Mouse (Mus musculus): ENCODE measurements at regions not wholly inside any gene's neighbourhood (a gene's known extent, or its start where the extent isn't known, plus 50 kb on each side); places are given as distances from the start of the nearest gene placed in this dataset.

DNA sequence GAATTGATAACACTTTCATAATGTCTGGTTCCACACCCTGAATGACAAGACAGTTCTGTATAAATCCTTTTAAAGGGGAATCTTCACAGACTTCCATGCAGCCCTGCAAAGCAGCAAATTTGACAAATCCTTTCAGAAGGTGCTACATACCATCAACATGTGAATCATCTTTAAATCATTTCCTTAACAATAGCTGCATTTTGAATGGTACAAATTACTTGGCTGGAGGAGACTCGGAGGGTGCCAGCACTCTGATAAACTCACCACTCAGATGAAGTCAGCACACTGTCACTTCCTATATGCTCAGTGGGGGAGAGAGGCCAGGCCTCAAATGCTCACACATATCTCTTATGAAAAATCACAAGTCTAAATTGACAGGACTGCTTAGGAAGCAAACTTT, 386.1 kb downstream of the Efnb2 start:
- peak; percentile 43 for DNase-seq (ENCODE audit: low read depth)

DNA sequence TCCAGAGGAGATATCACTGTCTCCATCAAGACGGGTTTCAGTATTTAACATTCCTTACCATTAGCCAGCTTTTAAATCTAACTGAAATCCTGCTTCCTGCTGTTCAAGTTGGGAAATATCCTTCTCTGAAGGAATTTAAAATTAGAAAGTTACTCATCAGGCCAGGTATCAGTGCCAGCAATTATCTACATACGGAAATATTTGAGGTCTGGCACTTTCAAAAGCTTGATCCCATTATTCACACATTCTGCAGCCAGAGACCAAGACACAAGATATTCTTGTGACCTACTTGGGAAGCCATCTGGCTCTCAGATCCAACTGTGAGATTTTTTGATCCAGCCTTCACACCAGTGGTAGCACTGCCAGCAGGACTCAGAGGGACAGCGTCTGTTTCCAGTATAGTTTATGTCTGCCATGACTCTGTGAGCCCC, 386.8 kb downstream of the Efnb2 start:
- peak; percentile 63 for DNase-seq (ENCODE audit: low read depth)

DNA sequence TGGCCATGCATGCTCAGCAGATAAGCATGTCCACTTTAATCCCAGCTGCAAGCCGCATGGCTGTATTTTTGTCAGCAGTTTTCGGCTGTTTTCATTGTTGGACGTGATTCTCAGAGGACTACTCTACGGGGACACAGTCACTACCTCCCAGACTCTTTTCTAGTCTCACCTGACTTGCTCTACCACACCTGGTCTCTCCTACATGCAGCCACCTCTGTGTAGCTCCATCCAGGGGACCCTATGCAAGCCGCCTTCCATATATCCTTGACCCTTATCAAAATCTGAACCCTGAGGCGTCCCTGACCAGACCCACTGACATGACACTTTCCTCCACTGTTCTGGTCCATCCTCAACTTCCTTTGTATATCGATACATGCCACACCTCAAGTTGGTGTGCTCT, 402.2 kb downstream of the Efnb2 start:
- DNase-seq (ENCODE audit: low read depth), result no peak

DNA sequence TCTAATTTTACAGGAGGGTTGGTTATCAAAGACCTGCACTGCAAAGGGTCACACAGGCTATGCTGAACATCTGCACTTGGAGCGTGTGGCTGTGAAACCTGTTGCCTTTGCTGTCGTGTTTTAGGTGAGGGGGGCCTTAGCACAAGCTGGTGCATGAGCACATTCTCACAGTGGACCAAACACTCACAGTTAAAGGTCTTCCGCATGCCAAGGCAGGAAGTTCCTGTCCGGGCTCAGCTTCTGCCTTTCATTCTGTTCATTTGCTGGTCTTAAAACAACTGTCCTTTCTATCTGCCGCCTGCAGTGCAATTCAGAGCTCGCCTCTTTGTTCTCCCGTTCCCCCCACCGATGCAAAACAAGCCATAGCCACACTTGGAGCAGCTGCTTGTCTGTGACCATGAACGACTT, 402.8 kb downstream of the Efnb2 start:
- DNase-seq (ENCODE audit: low read depth), result no peak

DNA sequence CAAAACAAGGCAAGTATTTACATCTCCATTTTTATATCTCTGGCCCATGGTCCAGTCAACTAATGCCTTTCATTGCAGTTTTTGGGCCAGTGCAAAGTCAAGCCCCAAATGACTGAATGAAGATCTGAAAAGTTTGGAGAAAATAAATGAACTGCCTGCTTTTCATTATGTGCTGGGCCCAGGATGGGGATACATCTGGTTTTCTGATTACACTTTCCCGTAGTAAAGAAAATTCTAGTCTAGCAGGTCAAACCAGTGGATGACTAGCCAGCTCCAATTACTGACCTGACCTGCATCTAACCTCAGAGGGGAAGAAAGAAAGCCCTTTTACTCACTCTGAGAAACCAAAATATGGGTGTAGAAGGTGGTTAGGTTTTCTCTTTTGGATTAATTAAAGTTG, 404.7 kb downstream of the Efnb2 start:
- peak; percentile 18 for DNase-seq (ENCODE audit: low read depth)

DNA sequence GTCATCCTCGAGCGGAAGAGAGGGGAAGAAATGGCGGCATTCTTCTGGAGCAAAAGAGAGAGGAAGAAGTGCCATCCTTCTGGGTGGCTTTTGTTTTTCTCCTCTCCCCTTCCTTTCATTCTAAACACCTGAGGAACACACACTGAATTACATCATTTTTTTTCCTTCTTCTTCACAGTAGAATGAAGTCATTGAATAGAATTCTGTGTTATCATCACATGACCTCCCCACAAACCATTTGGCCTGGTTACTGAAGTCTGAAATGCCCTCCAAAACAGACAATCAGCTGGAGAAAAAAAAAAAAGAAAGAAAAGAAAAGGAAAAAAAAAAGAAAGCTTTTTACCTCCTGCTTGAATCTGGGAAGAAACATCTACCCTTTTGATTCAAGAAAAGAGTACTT, 406.6 kb downstream of the Efnb2 start:
- no peak for DNase-seq (ENCODE audit: low read depth)

DNA sequence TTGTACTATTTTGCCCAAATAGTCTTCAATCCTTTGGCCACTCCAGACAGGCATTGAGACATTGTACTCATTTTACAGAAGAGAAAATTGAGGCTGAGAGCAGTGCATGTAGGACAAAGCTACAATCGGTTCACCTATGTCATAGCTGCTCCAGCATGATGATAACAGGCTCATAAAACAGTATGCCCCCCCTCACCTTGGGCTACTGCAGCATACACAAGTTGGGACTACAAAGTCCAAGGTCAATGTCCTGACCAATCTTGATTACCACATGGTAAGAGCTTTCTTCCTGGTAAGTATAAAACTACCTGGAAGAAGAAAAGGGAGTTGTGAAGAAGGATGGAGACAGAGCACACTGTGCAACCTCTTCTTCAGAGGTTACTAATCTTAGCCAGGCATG, 416.4 kb downstream of the Efnb2 start:
- DNase-seq (ENCODE audit: low read depth), result no peak

DNA sequence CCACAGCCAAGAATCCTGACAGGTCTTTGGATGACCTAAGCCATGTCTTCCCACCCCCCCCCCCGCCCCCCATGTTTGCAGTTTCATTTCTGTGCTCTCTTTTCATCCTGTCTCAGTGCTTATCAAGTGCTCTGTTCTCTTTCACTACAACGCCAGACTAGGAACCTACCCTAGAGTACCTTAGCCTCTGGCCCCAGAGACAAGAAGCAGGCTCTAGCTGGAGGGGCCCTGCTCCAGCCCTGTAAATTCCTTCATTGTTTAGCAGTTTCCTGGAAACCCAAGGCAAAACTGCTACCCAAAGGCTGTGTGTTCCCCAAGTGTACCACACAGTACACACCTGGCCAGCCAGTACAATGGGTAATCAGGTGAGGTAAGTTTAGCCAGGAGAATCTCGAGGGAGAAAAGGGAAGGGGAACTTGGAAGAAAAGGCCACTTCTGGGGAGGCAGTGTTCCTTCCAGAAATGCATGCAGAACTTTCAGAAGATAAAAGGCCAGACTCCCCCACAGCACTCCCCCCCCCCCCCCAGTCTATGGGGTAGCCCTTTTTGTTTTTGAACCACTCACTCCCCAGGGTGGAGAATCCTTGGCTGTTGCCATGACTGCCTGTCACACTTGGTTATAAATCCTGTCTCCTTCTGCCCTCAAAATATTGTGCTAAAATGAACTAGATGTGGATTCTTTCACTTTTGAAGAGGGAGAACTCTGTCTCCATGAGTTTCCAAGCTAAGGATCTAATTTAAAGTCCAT, 419.1 kb downstream of the Efnb2 start:
- DNase-seq (ENCODE audit: low read depth), result no peak

DNA sequence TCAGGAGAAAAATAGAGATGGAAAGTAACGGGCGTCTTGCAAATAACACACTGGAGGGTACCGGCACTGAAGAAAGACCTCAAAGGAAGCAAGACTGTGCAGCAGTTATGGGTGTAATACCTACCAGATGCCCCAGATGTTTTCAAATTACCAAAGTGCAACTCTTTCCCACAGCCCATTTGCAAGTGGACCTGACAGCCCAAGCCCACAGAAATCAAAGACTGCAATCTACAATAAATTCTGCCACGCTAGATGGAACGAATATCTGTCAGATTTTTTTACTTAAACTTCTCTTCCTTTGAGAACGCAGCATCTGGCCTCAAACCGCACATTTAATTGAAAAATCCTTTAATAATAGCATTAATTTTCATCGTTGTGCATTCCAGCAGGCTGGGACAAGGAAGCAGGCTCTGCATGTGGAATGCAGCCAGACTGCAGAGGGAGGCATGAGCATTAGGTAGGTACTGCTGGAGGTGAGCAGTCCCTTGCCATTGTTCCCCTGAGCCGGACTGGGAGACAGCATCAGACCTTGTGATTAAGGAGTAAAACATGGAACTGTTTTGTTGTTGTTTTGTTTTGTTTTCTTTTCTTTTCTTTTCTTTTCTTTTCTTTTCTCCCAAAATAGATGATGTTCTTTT, 419.9 kb downstream of the Efnb2 start:
- DNase-seq (ENCODE audit: low read depth), result no peak

DNA sequence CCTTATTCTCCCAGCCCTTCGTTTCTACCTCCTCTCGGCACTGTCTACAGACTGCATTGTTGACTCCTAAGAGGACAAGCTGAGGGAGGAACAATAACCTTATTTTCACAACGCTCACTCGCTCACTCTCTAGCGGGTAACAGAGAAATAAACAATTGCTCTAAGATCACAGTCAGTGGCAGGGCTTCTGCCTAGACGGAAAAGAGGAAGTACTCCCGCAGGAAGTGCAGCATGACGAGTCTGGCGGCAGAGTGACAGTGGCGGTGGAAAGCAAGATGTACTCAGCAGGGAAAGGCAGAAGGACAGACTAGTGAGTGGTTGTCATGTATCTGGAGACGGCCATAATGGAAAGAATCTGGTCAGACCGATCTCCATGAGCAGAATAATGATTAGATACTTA, 421.6 kb downstream of the Efnb2 start:
- DNase-seq (ENCODE audit: low read depth), result no peak

DNA sequence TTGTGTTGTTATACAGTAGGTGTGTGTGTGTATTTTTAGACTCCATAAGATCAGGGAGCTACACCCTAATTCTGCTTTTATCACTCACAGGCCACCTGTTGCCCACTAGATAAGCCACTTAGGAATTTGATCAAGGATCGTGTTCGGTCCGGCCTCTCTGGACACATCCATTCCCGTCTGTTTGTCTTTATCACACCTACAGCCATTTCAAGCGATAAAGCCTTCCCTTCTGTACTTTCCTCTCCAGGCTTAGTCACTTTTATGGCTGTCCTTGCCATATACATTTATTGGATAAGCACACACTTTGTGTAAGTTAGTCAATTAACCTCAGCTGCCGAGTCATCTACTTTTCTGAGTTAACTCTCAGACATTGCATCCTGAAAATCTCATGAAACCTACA, 423.0 kb downstream of the Efnb2 start:
- DNase-seq (ENCODE audit: low read depth), result no peak

DNA sequence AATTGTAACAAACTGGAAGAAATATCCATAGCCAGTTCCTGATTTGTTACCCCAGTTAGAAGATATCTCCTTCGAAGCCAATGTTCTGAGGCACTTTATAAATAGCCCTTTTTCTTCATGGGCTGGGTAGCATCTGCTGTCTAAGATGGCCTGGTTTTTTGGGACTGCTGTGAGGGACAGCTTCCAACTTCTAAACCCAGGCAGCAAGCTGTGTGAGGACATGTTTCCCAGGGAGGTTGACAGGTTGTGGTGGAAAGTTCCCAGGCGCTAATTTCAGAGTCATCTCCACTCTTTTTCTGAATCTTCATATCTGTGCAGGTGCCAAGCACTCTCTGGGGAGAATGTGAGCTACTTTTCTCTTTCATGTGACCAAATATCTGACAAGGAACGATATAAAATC, 427.4 kb downstream of the Efnb2 start:
- DNase-seq (ENCODE audit: low read depth), result no peak

DNA sequence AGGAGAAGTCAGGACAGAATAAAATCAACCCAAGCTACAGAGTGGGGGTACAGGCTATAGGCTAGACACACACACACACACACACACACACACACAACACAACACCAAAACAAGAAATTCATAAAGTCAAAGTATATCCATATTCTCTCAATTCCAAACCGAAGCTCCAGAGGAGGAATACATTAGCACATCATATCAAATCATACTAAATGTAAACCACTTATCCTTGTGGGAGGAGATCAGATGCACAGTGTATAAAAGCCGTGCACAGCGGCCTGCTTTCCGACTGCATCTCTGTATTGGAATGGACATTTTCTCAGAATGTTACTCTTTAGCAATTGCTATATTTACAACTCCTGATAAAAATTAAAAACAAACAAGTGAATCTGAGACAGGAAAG, 427.9 kb downstream of the Efnb2 start:
- DNase-seq (ENCODE audit: low read depth), result no peak

DNA sequence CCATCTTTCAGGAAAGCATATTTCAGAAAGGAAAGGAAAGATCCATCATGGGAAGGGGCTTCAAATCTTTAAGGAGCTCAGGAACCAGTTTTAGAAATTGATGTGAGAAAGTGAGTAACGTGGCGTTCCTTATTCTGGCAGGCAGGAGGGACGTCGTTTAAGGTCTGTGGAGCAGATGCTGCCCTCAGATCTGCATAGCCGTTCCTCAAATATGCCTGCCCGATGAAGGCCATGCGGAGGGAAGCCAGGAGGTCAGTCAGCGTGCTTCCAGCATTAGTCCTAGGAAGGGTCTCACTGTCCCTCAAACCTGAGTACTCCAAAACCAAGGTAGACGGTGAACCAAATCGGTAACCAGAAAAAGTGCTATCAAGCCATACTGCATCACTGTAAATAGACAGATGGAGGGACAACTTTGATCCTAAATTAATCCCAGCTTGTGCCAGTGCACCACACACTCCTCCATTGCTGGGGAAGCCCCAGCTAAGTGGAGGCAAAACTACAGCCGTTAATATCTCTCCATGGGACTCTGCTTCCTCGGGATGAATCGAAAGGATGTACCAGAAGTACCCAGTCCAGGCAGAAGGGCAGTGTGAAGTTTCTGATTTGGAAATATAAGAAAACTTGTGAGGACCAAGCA, 428.9 kb downstream of the Efnb2 start:
- DNase-seq (ENCODE audit: low read depth), result no peak

DNA sequence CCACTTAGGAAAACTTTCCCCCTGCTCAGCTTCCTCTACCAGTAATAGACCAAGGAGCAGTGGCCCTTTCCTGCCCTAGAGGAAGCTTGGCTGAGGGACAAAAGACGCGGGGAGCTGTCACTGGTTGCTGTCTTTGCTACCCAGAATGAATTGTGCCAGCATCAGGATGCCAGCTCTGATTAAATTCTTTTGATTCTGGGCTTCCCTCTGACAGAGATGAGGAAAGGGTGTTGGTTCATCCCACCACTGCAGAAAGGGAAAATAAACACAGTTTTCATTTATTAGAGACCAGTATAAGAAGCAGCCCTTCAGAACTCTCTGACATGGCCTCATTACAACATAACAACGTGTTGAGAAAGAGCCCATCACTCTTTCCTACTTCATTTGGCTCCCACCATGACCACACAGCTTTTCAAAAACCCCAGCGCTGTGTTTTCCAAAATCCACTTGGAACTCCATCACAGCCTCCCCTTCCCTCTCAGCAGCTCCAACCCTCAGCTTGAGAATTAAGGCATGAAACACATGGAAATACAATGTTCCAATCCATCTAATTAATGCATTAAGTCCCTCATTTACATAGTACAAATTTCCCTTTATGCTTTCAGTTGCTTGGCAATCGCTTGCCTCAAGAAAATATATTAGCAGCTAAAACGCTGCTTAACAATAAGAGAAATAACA, 429.6 kb downstream of the Efnb2 start:
- DNase-seq (ENCODE audit: low read depth), result no peak

DNA sequence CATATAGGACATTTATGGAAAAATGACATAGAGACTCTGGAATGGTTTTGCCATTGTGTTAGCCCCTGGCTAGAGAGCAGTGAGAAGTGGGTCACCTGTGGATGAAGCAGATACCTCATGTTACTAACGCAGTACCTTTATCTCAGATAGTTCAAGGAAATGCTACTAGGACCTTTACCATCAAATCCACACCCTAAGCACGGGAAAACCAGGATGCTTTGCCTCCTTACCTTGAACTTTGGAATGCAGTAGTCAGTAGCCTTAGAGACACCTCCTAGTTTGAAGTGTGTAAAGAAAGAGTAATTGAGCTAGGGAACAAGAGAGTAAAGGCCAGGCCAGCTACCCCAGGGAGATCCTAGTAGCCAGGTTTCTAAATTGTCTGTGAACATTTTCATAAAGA, 435.0 kb downstream of the Efnb2 start:
- no peak for DNase-seq (ENCODE audit: low read depth)

DNA sequence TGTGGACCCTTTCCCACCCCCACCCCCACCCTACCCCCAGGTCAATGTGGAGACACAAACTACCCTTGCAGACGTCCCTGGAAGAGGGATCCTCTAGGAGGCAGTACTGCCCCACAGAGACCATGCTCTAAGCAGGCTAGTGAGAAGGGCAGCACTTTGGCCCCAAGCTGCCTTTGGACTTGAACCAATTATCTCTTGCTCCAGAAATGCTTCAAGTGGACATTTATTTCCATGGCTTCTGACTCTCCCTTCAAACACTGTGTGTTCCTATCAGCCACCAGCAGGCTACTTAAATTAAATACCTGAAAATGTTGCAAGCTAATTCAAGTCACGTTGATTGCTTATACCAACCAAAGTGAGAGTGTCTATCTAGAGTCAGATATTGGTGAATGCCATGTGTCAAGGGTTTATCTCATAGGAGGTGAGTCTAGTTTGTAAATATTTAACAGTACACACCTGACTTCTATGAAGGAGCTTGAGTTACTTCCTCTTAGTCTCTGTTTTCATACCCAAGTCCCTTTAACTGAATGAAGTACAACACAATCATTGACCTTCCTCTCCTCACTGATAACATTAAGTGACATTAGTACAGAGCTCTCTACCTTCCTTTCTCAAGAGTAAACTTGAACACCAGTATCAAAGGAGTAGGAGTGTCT, 435.7 kb downstream of the Efnb2 start:
- DNase-seq (ENCODE audit: low read depth), result no peak

DNA sequence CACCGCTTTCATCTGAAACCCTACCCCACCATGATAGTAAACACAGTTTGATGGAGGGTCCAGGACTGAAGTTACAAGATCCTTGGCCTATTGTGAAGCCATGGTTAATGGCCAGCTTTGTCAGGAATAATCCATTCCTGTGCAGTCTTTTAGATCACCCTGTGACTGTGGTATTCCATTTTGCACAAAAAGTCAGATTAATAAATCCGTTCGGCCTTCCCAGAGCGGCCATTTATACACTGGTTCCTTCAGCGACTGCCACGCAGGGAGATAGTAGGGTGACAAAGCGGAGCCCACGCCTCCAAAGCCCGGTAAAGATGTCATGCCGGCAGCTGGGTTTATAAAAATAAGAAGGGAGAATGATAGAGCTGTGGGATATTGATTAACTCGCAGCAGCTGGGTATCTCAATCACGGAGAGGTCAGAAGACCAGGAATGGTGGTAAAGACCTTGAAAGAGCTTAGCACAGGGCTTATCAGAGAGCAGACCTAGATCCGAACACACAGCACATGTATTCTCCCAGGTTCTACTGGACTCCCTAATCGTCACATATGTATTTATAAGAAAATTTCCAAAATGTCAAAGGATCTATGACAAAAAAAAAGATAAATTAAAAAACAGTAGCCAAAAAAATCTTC, 440.5 kb downstream of the Efnb2 start:
- DNase-seq (ENCODE audit: low read depth), result no peak

DNA sequence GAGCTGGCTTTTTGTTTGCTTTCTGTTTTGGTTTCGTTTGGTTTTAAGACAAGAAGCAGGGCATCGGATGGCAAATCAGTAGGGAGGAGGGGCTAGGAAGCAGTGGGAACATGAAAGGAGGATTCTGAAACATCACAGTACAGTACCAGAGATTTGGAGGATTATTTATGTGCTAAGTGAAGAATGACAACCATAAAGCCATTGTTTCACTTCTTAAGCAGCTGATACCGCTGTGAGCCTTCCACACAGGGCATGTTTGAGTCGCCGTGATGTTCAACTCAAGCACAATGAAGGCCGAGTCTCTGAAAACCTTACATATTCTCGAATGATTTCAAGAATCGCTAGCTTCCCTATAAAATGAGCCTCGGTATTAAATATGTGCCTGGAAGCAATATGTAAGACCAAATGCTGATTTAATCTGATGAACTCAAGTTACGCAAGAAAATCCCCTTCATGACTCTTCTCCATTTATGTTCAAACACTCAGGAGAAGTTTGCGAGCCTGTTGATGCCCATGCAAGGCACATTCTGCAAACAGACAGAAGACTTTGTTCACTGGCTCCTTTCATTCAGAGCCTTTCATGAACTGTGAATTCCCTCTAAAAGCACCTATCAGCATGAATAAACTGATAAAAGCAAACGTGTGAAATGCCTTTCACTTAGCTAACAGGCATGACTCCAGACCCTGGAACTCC, 441.2 kb downstream of the Efnb2 start:
- no peak for DNase-seq (ENCODE audit: low read depth)

DNA sequence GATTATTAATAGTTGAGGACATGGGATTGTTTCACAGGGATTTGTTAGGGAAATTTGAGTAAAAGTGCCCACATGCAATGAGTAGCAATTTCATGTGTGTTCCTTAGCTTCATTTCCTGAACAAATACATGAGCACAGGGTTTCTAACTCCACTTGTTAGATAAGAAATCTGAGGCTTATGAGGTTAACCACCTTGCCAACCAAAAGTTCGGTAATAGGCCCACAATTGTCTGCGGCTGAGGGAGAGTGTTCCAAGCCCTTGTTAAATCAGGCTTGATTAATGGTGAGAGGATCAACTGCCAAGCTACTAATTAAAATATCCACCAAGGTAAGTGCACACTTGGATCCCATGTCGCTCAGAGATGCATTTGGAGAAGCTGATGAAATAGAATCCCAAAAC, 468.0 kb downstream of the Efnb2 start:
- DNase-seq (ENCODE audit: low read depth), result no peak

DNA sequence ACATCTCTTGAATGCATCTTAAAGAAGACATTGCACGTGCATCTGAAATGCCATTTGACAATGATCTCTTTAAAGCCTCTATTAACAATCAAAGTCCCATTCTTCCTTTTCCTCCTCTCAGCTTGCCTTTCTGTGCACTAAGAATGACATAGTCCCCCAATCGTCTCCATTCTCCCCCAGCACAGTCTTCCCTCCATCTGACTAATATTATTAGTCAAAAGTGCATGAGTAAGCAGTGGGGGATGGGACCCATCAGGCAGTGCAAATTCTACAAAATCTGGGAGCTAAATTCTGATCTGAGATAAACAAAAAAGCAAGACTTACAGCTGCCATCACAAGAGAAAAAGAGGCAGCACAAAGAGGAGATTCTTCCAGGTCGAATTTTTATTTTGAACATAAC, 475.0 kb downstream of the Efnb2 start:
- no peak for DNase-seq (ENCODE audit: low read depth)
